Mouse (Mus musculus) stomach, embryonic 14.5 days (tissue): Measurements from ENCODE around the gene Fxyd3. TPM values are rescaled to one million over a fixed set of nuclear protein-coding genes. Genes with fewer than 3 reads are reported as not detected.
A peak's percentile ranks its signal among the peaks of the same experiment; 100 is the strongest.

Source experiments
- ATAC-seq: fragments of 200-750 bp; cut with Nextera tagmentation; 2 replicates; pipeline ENCODE4 v1.8.0; 2017; ENCODE audit warnings: low read depth, moderate TSS enrichment; ENCODE audit not compliant: insufficient number of reproducible peaks, insufficient read depth, low FRiP score
- H3K27ac ChIP-seq: fragments of 300-500 bp; sonication (generic); 2 replicates; pipeline ENCODE4 v1.5.1; 2014; ENCODE audit warnings: mild to moderate bottlenecking, low read length, moderate library complexity, mixed read lengths
- H3K27me3 ChIP-seq: fragments of 300-500 bp; sonication (generic); 2 replicates; pipeline ENCODE4 v1.6.1; 2014; ENCODE audit warnings: low read length, control low read depth, mixed read lengths; ENCODE audit not compliant: control insufficient read depth, insufficient read depth
- H3K36me3 ChIP-seq: fragments of 300-500 bp; sonication (generic); 2 replicates; pipeline ENCODE4 v1.6.1; 2014; ENCODE audit warnings: mild to moderate bottlenecking, control low read depth, low read length, moderate library complexity, mixed read lengths; ENCODE audit not compliant: control insufficient read depth, insufficient read depth
- H3K4me1 ChIP-seq: fragments of 300-500 bp; sonication (generic); 2 replicates; pipeline ENCODE4 v1.6.1; 2014; ENCODE audit warnings: low read length, control low read depth, mixed read lengths; ENCODE audit not compliant: control insufficient read depth, insufficient read depth
- H3K4me2 ChIP-seq: fragments of 300-500 bp; sonication (generic); replicated peaks from 2 replicates; pipeline ENCODE4 v1.6.1; 2014; ENCODE audit warnings: low read depth, low read length, control low read depth
- H3K4me3 ChIP-seq: fragments of 300-500 bp; sonication (generic); 2 replicates; pipeline ENCODE4 v1.5.1; 2014; ENCODE audit warnings: low read depth, low read length, control low read depth
- H3K9ac ChIP-seq: fragments of 300-500 bp; sonication (generic); replicated peaks from 2 replicates; pipeline ENCODE4 v1.6.1; 2014; ENCODE audit warnings: low read depth, mild to moderate bottlenecking, control low read depth, low read length, moderate library complexity, mixed read lengths
- H3K9me3 ChIP-seq: fragments of 300-500 bp; sonication (generic); 2 replicates; pipeline ENCODE4 v1.6.1; 2016; ENCODE audit warnings: low read depth, low read length, control low read depth; ENCODE audit not compliant: control insufficient read depth
- WGBS: fragments of 180-500 bp; shearing (Covaris S2); extraction: QIAGEN DNeasy Blood & Tissue Kit; methylation state at CpG from one replicate; pipeline ENCODE4 v1.1.7; 2014; 5-methylcytosine and 5-hydroxymethylcytosine counted together
- polyA plus RNA-seq: library from polyadenylated mRNA; unstranded; fragments of >200 nt; fragmentation: Nextera tagmentation; extraction: Ambion mirVana; gene quantifications from 2 replicates; pipeline ENCODE4 v1.2.1, GENCODE M21; 2014

Fxyd3 gene
- polyA plus RNA-seq, 1 experiment from 2014 or later = 479 TPM

DNA sequence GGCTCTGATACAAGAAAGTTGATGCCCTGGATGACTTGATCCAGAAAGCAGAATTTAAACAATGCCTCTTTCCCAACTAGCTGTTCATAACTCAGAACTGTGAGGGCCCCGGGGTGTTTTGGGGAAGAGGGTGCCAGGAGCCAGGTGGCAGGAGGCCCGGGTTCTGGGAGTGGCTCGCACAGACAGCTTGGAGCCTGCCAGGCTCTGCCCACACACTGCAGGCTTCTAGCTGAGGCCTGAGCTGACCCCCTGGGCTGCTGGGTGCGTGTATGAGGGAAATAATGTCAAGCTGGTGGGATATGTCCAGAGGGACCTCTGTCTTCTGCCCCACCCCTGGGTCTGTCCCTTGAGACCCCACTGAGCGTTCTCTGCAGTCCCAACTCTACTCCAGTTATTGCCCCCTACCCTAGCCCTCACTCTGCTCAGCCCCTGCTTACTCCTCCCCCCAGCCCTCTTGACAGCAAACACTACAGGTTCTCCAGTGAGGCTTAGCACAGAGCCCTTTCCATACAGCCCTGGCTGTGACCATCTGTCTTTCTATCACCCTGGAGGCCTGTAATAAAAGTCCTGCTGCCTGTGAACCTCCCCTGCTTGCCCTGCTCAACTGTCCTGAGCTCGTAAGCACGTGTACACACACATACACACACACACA lies 2.3 kb downstream of the Fxyd3 start:
- H3K27ac ChIP-seq = peak overlapping the region; percentile 87
- peak overlapping the region; percentile 34 for H3K4me2 ChIP-seq

DNA sequence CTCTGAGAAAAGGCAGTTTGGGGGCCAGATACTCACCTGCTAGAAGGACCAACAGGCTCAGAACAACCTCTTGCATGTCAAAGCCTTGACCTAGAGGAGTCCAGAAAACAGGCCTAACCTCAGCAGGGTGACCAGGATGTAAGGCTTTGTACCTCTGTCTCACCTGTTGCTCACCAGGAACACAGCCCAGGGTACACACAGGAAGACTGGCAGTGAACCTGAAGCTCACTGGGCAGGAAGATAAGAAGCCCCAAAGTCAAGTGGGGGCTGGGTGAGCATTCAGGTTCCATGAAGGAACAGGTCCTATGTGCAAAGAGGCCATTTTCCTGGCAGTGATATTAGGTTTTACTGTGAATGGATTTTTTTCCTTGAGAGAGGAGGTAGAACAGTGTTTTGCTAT lies 3.0 kb downstream of the Fxyd3 start:
- H3K4me3 ChIP-seq = no peak overlapping the region
- no peak overlapping the region for H3K9ac ChIP-seq
- no peaks in the 10 kb centered on the region for H3K9me3 ChIP-seq
- no peak overlapping the region; the same call in 1 of the 2 replicates for H3K4me2 ChIP-seq
- H3K27ac ChIP-seq = peak overlapping the region; percentile 87
- no peaks in the 10 kb centered on the region for H3K27me3 ChIP-seq
- ATAC-seq = 0 out of 2 replicates have a peak, but pooled peaks have one; percentile 20
- H3K36me3 ChIP-seq = peaks cover 3% of the 10 kb centered on the region; the same call in 1 of the 2 replicates
- H3K4me1 ChIP-seq = peaks cover 27% of the 10 kb centered on the region

More for the DNA sequence above, 2.3 kb downstream of the Fxyd3 start:
- WGBS = 49% methylated on average over 7 of the region's 7 CpGs
- H3K9ac ChIP-seq = no peak overlapping the region
- peak overlapping the region; percentile 30 for H3K4me3 ChIP-seq
- no peaks in the 10 kb centered on the region for H3K9me3 ChIP-seq
- H3K27me3 ChIP-seq = no peaks in the 10 kb centered on the region
- H3K4me1 ChIP-seq = peaks cover 27% of the 10 kb centered on the region
- peaks cover 3% of the 10 kb centered on the region; the same call in 1 of the 2 replicates for H3K36me3 ChIP-seq
- ATAC-seq = no peak

DNA sequence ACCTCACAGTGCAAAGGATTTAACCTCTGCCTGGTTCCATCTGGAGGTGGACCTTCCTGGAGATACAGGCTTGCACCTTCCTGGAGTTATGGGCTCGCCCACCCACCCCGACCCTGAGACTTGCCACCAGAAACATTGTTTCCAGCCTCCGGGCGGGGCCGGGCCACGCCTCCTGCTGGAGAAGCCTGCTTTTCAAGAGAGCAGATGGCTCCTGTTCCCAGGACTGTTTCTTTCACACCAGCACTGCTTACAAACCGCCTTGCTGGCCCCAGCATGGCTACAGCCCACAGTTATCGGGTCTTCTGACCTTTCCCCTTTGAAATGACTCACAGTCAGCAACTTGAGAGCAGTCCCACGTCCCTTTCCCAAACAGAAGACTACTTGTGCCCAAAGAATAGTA lies 4.2 kb downstream of the Fxyd3 start:
- Histone ChIP-seq H3K4me3 (0 out of 2 replicates have a peak overlapping the region, but pooled peaks have one; percentile 6), H3K9me3 (no peaks in the 10 kb centered on the region), H3K4me2 (peak overlapping the region; percentile 26), H3K27ac (peak overlapping the region; percentile 87), H3K27me3 (no peaks in the 10 kb centered on the region), H3K36me3 (peaks cover 3% of the 10 kb centered on the region; the same call in 1 of the 2 replicates), H3K9ac (no peak overlapping the region), H3K4me1 (peaks cover 28% of the 10 kb centered on the region)
- ATAC-seq = no peak
- WGBS = 39% methylated on average over 9 of the region's 9 CpGs

DNA sequence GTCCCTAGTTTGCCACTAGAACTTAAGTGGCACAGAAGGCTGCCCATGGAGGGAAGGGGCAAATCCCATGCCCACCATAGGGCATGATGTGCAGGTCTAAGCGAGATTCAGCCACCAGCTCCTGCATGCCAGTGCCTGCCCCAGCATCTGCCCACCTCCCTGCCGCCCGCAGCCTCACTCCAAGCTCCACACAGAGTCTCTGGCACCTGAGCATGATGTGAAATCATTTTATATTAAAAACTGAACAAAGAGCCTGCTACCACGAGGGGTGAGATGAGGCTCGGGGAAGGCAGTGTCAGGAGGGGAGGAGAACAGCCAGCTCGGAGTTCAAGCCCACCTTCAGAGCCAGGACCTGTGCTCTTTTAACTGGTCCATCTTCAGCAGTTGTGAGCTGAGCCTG lies 6.2 kb downstream of the Fxyd3 start:
- 70% methylated on average over 6 of the region's 6 CpGs for WGBS

DNA sequence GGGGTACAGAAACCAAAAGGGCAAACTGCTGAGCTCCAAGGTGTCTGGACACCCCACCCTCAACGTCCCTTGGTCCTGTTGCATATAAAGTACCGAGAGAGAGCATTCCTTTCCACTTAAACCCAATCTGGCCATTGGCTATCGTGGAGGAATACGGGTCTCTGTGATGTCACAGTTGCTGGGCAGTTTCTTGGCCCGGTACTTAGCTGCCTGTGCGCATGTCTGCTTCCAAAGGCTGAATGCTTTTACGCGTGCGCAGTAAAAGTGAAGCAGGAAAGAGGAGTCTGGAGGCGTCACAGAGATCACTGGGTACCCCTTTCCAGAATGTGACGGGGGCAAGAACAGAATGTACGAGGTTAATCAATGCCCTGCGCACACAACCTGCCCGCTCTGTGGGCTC lies 7.0 kb downstream of the Fxyd3 start:
- Histone ChIP-seq H3K27ac (no peak overlapping the region), H3K9ac (no peak overlapping the region), H3K4me2 (no peak overlapping the region), H3K27me3 (no peaks in the 10 kb centered on the region), H3K4me3 (no peak overlapping the region), H3K36me3 (peaks cover 3% of the 10 kb centered on the region; the same call in 1 of the 2 replicates), H3K9me3 (no peaks in the 10 kb centered on the region), H3K4me1 (peaks cover 29% of the 10 kb centered on the region)
- 87% methylated on average over 14 of the region's 14 CpGs for WGBS
- ATAC-seq = no peak

More for the DNA sequence above, 6.2 kb downstream of the Fxyd3 start:
- Histone ChIP-seq H3K4me1 (peaks cover 29% of the 10 kb centered on the region), H3K9me3 (no peaks in the 10 kb centered on the region), H3K9ac (no peak overlapping the region), H3K27ac (0 out of 2 replicates have a peak overlapping the region, but pooled peaks have one; percentile 15), H3K4me2 (no peak overlapping the region), H3K36me3 (peaks cover 3% of the 10 kb centered on the region; the same call in 1 of the 2 replicates), H3K27me3 (no peaks in the 10 kb centered on the region), H3K4me3 (no peak overlapping the region)
- ATAC-seq = no peak

DNA sequence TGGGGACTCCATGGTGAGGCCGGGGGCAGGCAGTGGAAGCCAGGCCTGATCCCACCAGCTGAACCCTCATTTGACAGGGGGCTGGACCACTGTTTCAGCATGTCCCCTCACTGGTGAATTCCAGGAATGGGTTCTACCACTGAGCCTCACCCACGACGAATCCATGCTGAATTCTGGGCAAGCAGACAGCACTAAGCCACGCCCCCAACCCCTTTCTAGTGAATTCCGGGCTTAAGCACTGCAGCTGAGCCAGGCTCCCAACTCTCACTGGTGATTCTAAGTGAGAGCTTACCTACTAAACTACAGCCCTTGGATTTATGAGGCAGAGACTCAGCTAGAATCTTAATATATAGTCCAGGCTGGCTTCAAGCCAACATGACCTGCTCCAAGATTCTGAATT lies 8.7 kb downstream of the Fxyd3 start:
- peak overlapping the region; percentile 44; the same call in 1 of the 2 replicates for H3K27ac ChIP-seq

DNA sequence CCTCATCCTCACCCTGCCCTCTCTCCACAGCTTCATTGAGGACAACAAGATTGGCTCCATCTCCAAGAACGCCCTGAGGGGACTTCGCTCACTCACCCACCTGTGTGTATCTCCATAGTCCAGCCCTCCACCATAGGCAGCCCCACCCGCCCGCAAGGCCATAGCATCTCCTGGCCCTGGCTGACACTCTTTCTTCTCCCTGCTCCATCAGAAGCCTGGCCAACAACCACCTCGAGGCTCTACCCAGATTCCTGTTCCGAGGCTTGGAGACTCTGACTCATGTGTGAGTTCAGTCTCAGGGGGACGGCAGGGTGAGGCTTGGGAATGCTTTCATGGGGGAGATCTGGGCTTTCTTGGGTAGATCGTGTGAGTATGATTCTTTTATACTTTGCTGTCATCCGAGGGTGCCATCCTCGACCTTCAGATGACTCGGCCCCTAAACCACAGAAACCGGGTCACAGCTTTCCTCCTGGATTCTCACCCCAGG lies 13.4 kb downstream of the Fxyd3 start:
- WGBS = 82% methylated on average over 12 of the region's 12 CpGs
- Histone ChIP-seq H3K4me3 (no peak overlapping the region), H3K36me3 (no peaks in the 10 kb centered on the region), H3K4me2 (no peak overlapping the region), H3K4me1 (peaks cover 11% of the 10 kb centered on the region; the same call in 1 of the 2 replicates), H3K27me3 (no peaks in the 10 kb centered on the region), H3K9me3 (no peaks in the 10 kb centered on the region), H3K9ac (no peak overlapping the region), H3K27ac (no peak overlapping the region)
- ATAC-seq = no peak

More for the DNA sequence above, 8.7 kb downstream of the Fxyd3 start:
- ATAC-seq = peak; percentile 29; the same call in 1 of the 2 replicates
- Histone ChIP-seq H3K9me3 (no peaks in the 10 kb centered on the region), H3K4me3 (no peak overlapping the region), H3K9ac (no peak overlapping the region), H3K36me3 (peaks cover 3% of the 10 kb centered on the region; the same call in 1 of the 2 replicates), H3K27me3 (no peaks in the 10 kb centered on the region), H3K4me1 (peaks cover 26% of the 10 kb centered on the region), H3K4me2 (no peak overlapping the region)
- WGBS = 29% methylated on average over 5 of the region's 5 CpGs

DNA sequence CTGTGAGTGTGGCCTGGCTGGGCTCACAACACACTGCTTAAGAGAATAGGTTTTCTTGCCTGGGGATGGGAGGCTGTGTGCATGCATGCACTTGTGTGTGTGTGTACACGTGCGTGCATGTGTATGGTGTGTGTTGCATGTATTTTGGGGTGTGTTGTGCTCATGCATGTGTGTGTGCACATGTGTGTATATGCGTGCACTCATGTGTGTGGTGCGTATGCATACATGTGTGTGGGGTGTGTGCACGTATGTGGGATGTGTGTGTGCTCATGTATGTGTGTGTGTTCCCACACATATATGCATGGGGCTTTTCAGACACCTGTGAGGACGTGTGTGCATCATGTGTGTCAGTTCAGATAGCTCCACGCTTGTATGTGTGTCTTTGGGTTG lies 15.9 kb downstream of the Fxyd3 start:
- WGBS = 90% methylated on average over 7 of the region's 7 CpGs
- 0 out of 2 replicates have a peak overlapping the region, but pooled peaks have one; percentile 5 for H3K4me2 ChIP-seq
- no peak overlapping the region for H3K9ac ChIP-seq
- ATAC-seq = no peak
- peaks cover 5% of the 10 kb centered on the region; the same call in 1 of the 2 replicates for H3K4me1 ChIP-seq
- no peaks in the 10 kb centered on the region for H3K27me3 ChIP-seq
- H3K36me3 ChIP-seq = no peaks in the 10 kb centered on the region
- no peaks in the 10 kb centered on the region for H3K9me3 ChIP-seq
- H3K27ac ChIP-seq = no peak overlapping the region
- H3K4me3 ChIP-seq = no peak overlapping the region
